Mouse (Mus musculus) megakaryocyte, embryonic 14.5 days (primary cell): Measurements from ENCODE around the gene Gprc5c. TPM values are rescaled to one million over a fixed set of nuclear protein-coding genes. Genes with fewer than 3 reads are reported as not detected.

Source experiments
- H3K27me3 ChIP-seq: replicated peaks from 2 replicates; pipeline ENCODE3; 2012; ENCODE audit warnings: inconsistent platforms
- H3K36me3 ChIP-seq: replicated peaks from 2 replicates; pipeline ENCODE3; 2012; ENCODE audit warnings: low read length, inconsistent platforms, mixed read lengths
- H3K4me1 ChIP-seq: 2 replicates; pipeline ENCODE4 v1.6.1; 2012; ENCODE audit warnings: inconsistent platforms
- H3K4me3 ChIP-seq: replicated peaks from 2 replicates; pipeline ENCODE3; 2012; ENCODE audit warnings: moderate library complexity, mild to moderate bottlenecking, inconsistent platforms
- H3K9me3 ChIP-seq: 2 replicates; pipeline ENCODE4 v1.6.1; 2012; ENCODE audit warnings: inconsistent platforms
- FLI1 ChIP-seq: IDR thresholded peaks from 2 replicates; pipeline ENCODE4 v1.6.1; 2012; ENCODE audit warnings: low read length, inconsistent platforms, mixed read lengths
- GATA1 ChIP-seq: IDR thresholded peaks from 3 replicates; pipeline ENCODE4 v1.6.1; 2012; ENCODE audit warnings: mixed read lengths, low read length, inconsistent platforms, borderline replicate concordance
- polyA plus RNA-seq: library from polyadenylated mRNA; stranded (reverse); fragments of >175 nt; gene quantifications from 2 replicates; pipeline ENCODE4 v1.2.3, GENCODE M21; 2012; ENCODE audit warnings: low replicate concordance; ENCODE audit not compliant: insufficient read depth

Gprc5c gene
- polyA plus RNA-seq, 1 experiment, result 3.2 TPM

DNA sequence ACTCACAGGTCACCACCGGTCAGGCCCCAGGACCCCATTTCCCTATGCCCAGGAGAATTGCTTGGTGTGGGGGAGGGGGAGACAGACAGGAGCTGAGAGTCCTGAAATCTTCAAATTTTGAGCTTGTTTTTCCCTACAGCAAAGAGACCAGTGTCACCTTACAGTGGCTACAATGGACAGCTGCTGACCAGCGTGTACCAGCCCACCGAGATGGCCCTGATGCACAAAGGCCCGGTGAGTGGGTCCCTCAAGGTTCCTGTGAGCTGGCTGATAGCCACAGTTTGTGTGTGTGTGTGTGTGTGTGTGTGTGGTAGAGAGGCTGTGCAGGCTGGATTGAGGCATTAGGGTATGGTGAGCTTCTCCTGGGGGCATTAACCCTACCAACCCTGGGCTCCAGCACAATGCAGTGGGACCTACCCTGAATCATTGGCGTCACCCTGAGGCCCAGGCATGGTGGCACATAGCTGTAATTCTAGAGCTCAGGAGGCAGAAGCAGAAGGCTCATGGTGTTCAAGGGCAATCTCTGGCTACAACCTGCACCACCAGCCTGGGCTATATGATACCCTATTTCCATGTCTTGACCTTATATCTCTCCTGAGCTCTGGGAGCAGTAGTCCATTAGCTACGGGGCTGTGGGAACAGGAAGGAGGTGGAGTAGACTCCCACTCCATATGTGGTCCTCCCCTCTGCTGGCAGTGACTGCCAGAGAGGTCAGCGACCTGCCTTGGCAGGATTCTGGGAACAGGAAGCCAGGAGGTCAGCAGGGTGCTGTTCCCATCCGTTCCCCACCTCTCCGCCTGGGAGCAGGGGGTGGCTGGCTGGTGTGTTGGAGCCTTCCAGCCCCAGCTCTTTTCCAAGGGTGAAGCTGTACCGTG is 15.8 kb downstream of the Gprc5c start:
- TF ChIP-seq FLI1, result no peak
- TF ChIP-seq GATA1, result no peak
- peaks cover 80% of the 10 kb centered on the region for H3K36me3 ChIP-seq

GRCm38 (mm10) chr11:114867361-114868235 is 16.6 kb downstream of the Gprc5c start:
- Histone ChIP-seq H3K27me3 (peaks cover 54% of the 10 kb centered on the region), H3K36me3 (peaks cover 80% of the 10 kb centered on the region), H3K9me3 (no peaks in the 10 kb centered on the region), H3K4me3 (peak overlapping the region; percentile 76), H3K4me1 (peaks cover 57% of the 10 kb centered on the region)
- TF ChIP-seq FLI1 (no peak), GATA1 (no peak)

More for the DNA sequence above, 15.8 kb downstream of the Gprc5c start:
- Histone ChIP-seq H3K27me3 (peaks cover 56% of the 10 kb centered on the region), H3K9me3 (no peaks in the 10 kb centered on the region), H3K4me1 (peaks cover 57% of the 10 kb centered on the region), H3K4me3 (peak overlapping the region; percentile 56)

DNA sequence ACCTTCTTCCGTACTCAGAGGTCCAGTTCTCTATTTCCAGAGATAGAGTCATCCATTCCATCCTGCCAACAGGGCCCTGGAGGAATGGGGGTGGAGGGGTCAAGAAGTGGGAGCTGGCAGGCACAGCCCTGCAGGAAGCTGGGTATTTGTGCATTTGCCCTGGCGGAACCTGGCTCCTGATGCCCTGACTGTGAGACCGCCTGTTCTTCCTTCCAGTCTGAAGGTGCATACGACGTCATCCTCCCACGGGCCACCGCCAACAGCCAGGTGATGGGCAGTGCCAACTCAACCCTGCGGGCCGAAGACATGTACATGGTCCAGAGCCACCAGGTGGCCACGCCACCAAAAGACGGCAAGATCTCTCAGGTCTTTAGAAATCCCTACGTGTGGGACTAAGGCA is 17.3 kb downstream of the Gprc5c start:
- Histone ChIP-seq H3K36me3 (peaks cover 83% of the 10 kb centered on the region), H3K9me3 (no peaks in the 10 kb centered on the region), H3K4me3 (no peak overlapping the region), H3K4me1 (peaks cover 64% of the 10 kb centered on the region), H3K27me3 (peaks cover 53% of the 10 kb centered on the region)
- TF ChIP-seq FLI1 (no peak), GATA1 (no peak)

DNA sequence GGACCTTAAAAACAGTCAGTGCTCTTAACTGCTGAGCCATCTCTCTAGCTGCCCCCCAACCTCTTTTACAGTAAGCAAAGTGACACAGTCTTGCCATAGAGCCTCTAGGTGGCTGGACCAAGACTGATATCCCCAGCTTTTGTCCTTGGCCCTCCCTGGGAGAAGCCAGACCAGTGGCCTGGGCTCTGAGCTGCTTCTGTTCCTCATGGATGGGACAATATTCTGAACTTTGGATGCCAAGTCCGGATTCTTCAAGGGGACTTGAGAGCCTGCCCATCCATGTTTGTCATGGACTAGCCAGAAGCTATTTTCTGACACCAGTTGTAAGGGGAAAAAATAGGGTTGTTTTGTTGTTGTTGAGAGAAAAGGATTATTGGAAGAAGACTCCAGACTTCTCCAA is 18.8 kb downstream of the Gprc5c start:
- Histone ChIP-seq H3K36me3 (peaks cover 74% of the 10 kb centered on the region), H3K27me3 (peaks cover 51% of the 10 kb centered on the region), H3K4me3 (no peak overlapping the region), H3K9me3 (no peaks in the 10 kb centered on the region), H3K4me1 (peaks cover 70% of the 10 kb centered on the region)
- TF ChIP-seq GATA1, result no peak

DNA sequence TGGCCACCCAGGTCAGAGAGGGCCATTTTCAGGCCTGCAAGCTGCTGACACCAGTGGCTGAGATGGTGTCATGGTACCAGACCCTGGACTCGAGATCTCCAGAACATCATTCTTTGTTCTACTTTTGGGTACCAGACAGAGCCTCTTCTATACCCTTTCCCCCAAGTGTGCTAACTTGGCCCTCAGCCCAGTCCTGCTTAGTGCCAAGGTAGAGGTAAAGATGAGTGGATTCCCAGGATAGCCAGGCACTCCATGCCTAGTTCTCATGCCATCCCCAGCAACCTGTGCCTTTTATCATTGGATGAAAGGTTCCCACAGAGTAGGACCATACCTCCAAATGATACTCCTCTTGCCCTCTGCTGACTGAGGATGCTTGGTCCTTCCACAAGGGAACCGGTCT is 20.6 kb downstream of the Gprc5c start:
- H3K9me3 ChIP-seq, result no peaks in the 10 kb centered on the region
- TF ChIP-seq FLI1 (no peak), GATA1 (no peak)

DNA sequence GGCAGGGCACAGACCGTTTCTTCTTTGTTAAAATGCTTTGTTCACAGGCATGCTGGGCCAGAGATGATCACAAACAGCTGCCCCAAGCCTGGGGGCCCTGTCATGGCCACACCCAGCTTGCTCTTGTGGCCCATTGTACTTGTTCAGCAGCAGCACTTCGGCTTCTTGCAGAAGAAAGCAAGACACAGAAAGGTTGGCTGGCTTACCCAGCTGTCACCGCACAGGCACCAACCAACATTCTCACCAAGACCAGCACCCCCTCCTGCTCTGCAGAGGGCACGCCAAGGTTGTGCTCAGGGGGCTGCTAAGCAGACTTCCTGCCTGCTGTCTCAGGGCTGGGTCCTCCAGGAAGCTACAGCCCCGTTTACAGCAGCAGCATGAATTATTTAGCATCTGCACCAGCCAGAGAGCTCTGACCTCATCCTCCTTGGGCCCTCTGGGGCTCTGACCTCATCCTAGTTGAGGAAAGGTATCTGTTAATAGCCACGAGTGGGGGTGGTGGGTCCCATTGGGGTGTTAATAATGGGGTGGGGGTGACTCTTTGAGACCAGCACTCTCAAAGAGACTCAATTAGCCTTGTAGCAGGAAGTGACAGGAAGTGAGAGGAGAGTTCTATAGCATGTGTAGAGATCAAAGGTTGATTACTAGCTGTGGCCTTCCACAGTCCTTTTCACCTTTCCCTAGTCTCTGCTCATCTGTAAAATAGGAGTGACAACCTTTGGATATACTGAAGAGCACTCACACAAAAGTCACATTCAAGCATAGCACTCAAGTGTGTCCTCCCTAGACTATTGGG is 22.3 kb downstream of the Gprc5c start:
- peaks cover 62% of the 10 kb centered on the region for H3K4me1 ChIP-seq
- no peak overlapping the region for H3K4me3 ChIP-seq
- H3K36me3 ChIP-seq, result peaks cover 45% of the 10 kb centered on the region
- H3K9me3 ChIP-seq, result no peaks in the 10 kb centered on the region
- H3K27me3 ChIP-seq, result peaks cover 32% of the 10 kb centered on the region
- TF ChIP-seq FLI1 (no peak), GATA1 (no peak)

More for the DNA sequence above, 20.6 kb downstream of the Gprc5c start:
- H3K4me3 ChIP-seq, result no peak overlapping the region
- H3K27me3 ChIP-seq, result peaks cover 43% of the 10 kb centered on the region
- H3K36me3 ChIP-seq, result peaks cover 59% of the 10 kb centered on the region
- H3K4me1 ChIP-seq, result peaks cover 69% of the 10 kb centered on the region

DNA sequence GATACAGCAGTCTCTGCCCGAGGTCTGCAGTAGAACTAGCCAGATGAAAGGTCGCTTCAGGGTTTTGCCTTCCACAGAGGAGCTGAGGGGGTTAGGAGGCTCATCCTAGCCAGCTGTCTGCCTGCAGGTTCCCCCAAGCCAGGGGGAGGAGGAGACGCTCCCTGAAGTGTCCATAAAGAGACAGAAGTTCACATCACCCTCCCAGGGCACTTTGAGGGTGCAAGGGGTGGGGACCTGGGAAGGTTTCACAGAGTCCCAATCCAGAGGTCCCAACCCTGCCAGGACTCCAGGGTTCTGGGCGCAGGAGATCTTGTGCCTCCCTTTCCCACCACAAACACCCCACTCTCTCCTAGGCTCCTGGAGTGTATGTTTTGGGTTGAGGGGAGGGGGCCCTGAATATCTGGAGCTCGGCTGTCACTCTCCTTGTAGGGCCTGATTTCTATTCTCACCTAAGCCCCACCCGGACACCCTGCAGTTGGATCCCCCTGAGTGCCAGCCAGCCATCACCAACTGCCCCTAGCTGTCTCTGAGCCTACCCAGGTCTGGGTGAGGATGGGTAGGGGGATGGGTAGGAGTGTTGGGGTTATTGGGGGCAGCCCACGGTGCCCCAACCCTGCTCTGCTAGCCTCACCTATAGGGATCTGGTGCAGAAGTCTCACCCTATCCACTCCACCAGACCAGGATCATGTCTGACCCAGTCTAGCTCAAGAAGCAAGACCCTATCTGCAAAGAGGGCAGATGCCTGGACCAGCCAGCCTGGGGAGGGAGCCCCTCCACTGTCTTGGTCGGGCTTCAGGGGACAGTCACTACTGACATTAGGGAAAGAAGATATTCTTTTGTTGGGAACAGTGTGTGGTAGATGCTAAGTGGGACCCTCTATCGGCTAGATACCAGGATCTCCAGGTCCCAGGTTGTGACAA is 23.5 kb downstream of the Gprc5c start:
- peaks cover 22% of the 10 kb centered on the region for H3K27me3 ChIP-seq
- H3K9me3 ChIP-seq, result no peaks in the 10 kb centered on the region
- TF ChIP-seq GATA1 (no peak), FLI1 (no peak)
- H3K36me3 ChIP-seq, result peaks cover 32% of the 10 kb centered on the region
- H3K4me3 ChIP-seq, result no peak overlapping the region
- H3K4me1 ChIP-seq, result peaks cover 50% of the 10 kb centered on the region

DNA sequence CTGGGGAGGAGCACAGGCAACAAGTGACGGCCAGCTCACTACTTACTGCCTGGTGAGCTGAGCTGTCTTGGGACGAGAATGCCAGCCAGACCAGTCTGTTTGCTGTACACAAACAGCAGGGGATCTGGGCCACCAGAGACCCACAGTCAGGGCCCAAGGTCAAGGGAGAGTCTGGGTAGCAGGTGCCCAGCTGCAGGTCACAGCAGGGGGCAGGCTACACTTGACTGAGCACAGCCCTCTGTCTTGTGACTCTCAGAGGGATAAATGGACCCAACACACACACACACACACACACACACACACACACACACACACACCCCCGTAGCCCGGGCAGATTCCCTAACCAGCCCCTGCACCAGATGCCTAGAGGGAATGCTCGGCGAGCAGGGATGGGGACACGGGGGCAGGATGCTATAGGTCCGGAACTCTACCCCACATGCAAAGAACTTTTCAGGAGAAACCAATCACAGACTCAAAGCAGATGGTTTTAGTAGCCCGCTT is 24.4 kb downstream of the Gprc5c start:
- H3K27me3 ChIP-seq, result peaks cover 18% of the 10 kb centered on the region
- no peak overlapping the region for H3K4me3 ChIP-seq
- peaks cover 56% of the 10 kb centered on the region for H3K4me1 ChIP-seq
- TF ChIP-seq GATA1 (no peak), FLI1 (no peak)
- H3K9me3 ChIP-seq, result no peaks in the 10 kb centered on the region
- peaks cover 24% of the 10 kb centered on the region for H3K36me3 ChIP-seq
